Mouse (Mus musculus): ENCODE measurements around the gene Lrrc63. TPM values are rescaled to one million over a fixed set of nuclear protein-coding genes. Genes with fewer than 3 reads are reported as not detected.

The Lrrc63 gene
- not detected for polyA plus RNA-seq (2014; fragmentation: Illumina TruSeq; extraction: RNeasy Lipid Tissue Mini Kit (QIAGEN cat#74804); ENCODE audit: low read depth, low replicate concordance)

GRCm38 (mm10) chr14:75130501-75131318 is at the start of gene Lrrc63, which contains the start of gene Lcp1:
Gene Lrrc63 (minus strand): TSS chr14:75130881.
Gene Lcp1 (plus strand): TSS chr14:75131101.

Other genes starting within 250 kb of the Lrrc63 start
- 11.4 TPM for gene Lrch1, start 183.0 kb downstream of the Lrrc63 start, polyA plus RNA-seq (2014; fragmentation: Illumina TruSeq; extraction: RNeasy Lipid Tissue Mini Kit (QIAGEN cat#74804); ENCODE audit: low read depth, low replicate concordance)
- not detected for gene Rubcnl, start 114.9 kb downstream of the Lrrc63 start, polyA plus RNA-seq (2014; fragmentation: Illumina TruSeq; extraction: RNeasy Lipid Tissue Mini Kit (QIAGEN cat#74804); ENCODE audit: low read depth, low replicate concordance)
- 29.7 TPM for gene Lcp1, start 220 bp upstream of the Lrrc63 start, polyA plus RNA-seq (2014; fragmentation: Illumina TruSeq; extraction: RNeasy Lipid Tissue Mini Kit (QIAGEN cat#74804); ENCODE audit: low read depth, low replicate concordance)
- gene Cpb2, start 111.4 kb upstream of the Lrrc63 start, polyA plus RNA-seq (2014; fragmentation: Illumina TruSeq; extraction: RNeasy Lipid Tissue Mini Kit (QIAGEN cat#74804); ENCODE audit: low read depth, low replicate concordance) = 9.9 TPM
- gene Zc3h13, start 153.5 kb upstream of the Lrrc63 start, polyA plus RNA-seq (2014; fragmentation: Illumina TruSeq; extraction: RNeasy Lipid Tissue Mini Kit (QIAGEN cat#74804); ENCODE audit: low read depth, low replicate concordance) = 15.4 TPM

All from kidney, adult 10 weeks (tissue).